Mouse (Mus musculus) heart, embryonic 10.5 days (tissue): ENCODE data around the gene 1700017B05Rik. TPM values are rescaled to one million over a fixed set of nuclear protein-coding genes. Genes with fewer than 3 reads are reported as not detected.
A peak's percentile ranks its signal among the peaks of the same experiment; 100 is the strongest.

Experiments
- DNase-seq: peaks from one replicate; pipeline ENCODE4 v3.0.0-alpha.2; 2017; ENCODE audit warnings: low spot score
- H3K27ac ChIP-seq: fragments of 300-500 bp; sonication (generic); 2 replicates; pipeline ENCODE4 v1.5.1; 2016; ENCODE audit warnings: mild to moderate bottlenecking
- H3K27me3 ChIP-seq: fragments of 300-500 bp; sonication (generic); 2 replicates; pipeline ENCODE4 v1.6.1; 2016; ENCODE audit warnings: mild to moderate bottlenecking; ENCODE audit not compliant: poor library complexity, insufficient read depth, severe bottlenecking
- H3K36me3 ChIP-seq: fragments of 300-500 bp; sonication (generic); 2 replicates; pipeline ENCODE4 v1.6.1; 2016; ENCODE audit warnings: mild to moderate bottlenecking, moderate library complexity
- H3K4me1 ChIP-seq: fragments of 300-500 bp; sonication (generic); 2 replicates; pipeline ENCODE4 v1.6.1; 2016; ENCODE audit warnings: mild to moderate bottlenecking
- H3K4me3 ChIP-seq: fragments of 300-500 bp; sonication (generic); 2 replicates; pipeline ENCODE4 v1.5.1; 2016; ENCODE audit warnings: mild to moderate bottlenecking, moderate library complexity
- H3K9me3 ChIP-seq: fragments of 300-500 bp; sonication (generic); 2 replicates; pipeline ENCODE4 v1.6.1; 2016; ENCODE audit warnings: mild to moderate bottlenecking, moderate library complexity
- WGBS: fragments of 180-500 bp; shearing (Covaris S2); methylation state at CpG from one replicate; pipeline ENCODE4 v1.1.7; 2016; 5-methylcytosine and 5-hydroxymethylcytosine counted together
- polyA plus RNA-seq: library from polyadenylated mRNA; unstranded; fragments of >200 nt; fragmentation: Nextera tagmentation; extraction: Ambion mirVana; gene quantifications from 2 replicates; pipeline ENCODE4 v1.2.1, GENCODE M21; 2016

Gene 1700017B05Rik
- polyA plus RNA-seq, 1 experiment from 2014 or later, result 31.3 TPM

GRCm38 (mm10) chr9:57294905-57295304, 32.5 kb upstream of the 1700017B05Rik start:
- DNase-seq, result no peak
- Histone ChIP-seq H3K36me3 (no peaks in the 10 kb centered on the region), H3K4me1 (0 out of 2 replicates have a peak, but pooled peaks cover 11% of the 10 kb centered on the region), H3K27ac (no peak overlapping the region), H3K9me3 (no peaks in the 10 kb centered on the region), H3K4me3 (no peak overlapping the region), H3K27me3 (no peaks in the 10 kb centered on the region)
- WGBS, result 79% methylated on average over 3 of the region's 3 CpGs

GRCm38 (mm10) chr9:57287183-57287582, 24.8 kb upstream of the 1700017B05Rik start:
- Histone ChIP-seq H3K27me3 (no peaks in the 10 kb centered on the region; the same call in 1 of the 2 replicates), H3K36me3 (no peaks in the 10 kb centered on the region), H3K4me1 (peaks cover 9% of the 10 kb centered on the region; the same call in 1 of the 2 replicates), H3K9me3 (no peaks in the 10 kb centered on the region), H3K4me3 (no peak overlapping the region), H3K27ac (no peak overlapping the region)
- no peak for DNase-seq
- WGBS, result 87% methylated on average over 6 of the region's 6 CpGs

GRCm38 (mm10) chr9:57283311-57283710, 20.9 kb upstream of the 1700017B05Rik start:
- WGBS, result 74% methylated on average over 4 of the region's 4 CpGs

GRCm38 (mm10) chr9:57282686-57283085, 20.3 kb upstream of the 1700017B05Rik start:
- DNase-seq, result no peak
- H3K27ac ChIP-seq, result no peak overlapping the region
- H3K4me3 ChIP-seq, result no peak overlapping the region
- WGBS, result 60% methylated on average over 3 of the region's 3 CpGs
- peaks cover 40% of the 10 kb centered on the region for H3K4me1 ChIP-seq
- H3K27me3 ChIP-seq, result peaks cover 8% of the 10 kb centered on the region; the same call in 1 of the 2 replicates
- no peaks in the 10 kb centered on the region for H3K9me3 ChIP-seq
- no peaks in the 10 kb centered on the region for H3K36me3 ChIP-seq

More at GRCm38 (mm10) chr9:57283311-57283710, 20.9 kb upstream of the 1700017B05Rik start:
- H3K36me3 ChIP-seq, result no peaks in the 10 kb centered on the region
- no peaks in the 10 kb centered on the region for H3K9me3 ChIP-seq
- no peak overlapping the region for H3K4me3 ChIP-seq
- H3K27ac ChIP-seq, result no peak overlapping the region
- no peak for DNase-seq
- H3K27me3 ChIP-seq, result peaks cover 8% of the 10 kb centered on the region; the same call in 1 of the 2 replicates
- H3K4me1 ChIP-seq, result peaks cover 33% of the 10 kb centered on the region

- Histone ChIP-seq H3K9me3 (no peaks in the 10 kb centered on the region), H3K36me3 (no peaks in the 10 kb centered on the region), H3K27me3 (peaks cover 8% of the 10 kb centered on the region; the same call in 1 of the 2 replicates), H3K27ac (peak overlapping the region; percentile 77), H3K4me1 (peaks cover 43% of the 10 kb centered on the region), H3K4me3 (peak overlapping the region; percentile 49)
- DNase-seq, result no peak
- 11% methylated on average over 20 of the region's 20 CpGs for WGBS
These were observed 19.1 kb upstream of the 1700017B05Rik start for GRCm38 (mm10) chr9:57281549-57281948.

- 43% methylated on average over 4 of the region's 4 CpGs for WGBS
- Histone ChIP-seq H3K27ac (no peak overlapping the region), H3K36me3 (no peaks in the 10 kb centered on the region), H3K4me3 (no peak overlapping the region), H3K27me3 (peaks cover 11% of the 10 kb centered on the region; the same call in 1 of the 2 replicates), H3K4me1 (peaks cover 43% of the 10 kb centered on the region), H3K9me3 (no peaks in the 10 kb centered on the region)
- DNase-seq, result no peak
These were observed 17.0 kb upstream of the 1700017B05Rik start for GRCm38 (mm10) chr9:57279441-57279840.

- peaks cover 51% of the 10 kb centered on the region for H3K4me1 ChIP-seq
- 46% methylated on average over 4 of the region's 4 CpGs for WGBS
These were observed 15.9 kb upstream of the 1700017B05Rik start for GRCm38 (mm10) chr9:57278268-57278667.

GRCm38 (mm10) chr9:57276311-57276710, 13.9 kb upstream of the 1700017B05Rik start:
- H3K36me3 ChIP-seq, result no peaks in the 10 kb centered on the region

More at GRCm38 (mm10) chr9:57278268-57278667, 15.9 kb upstream of the 1700017B05Rik start:
- Histone ChIP-seq H3K9me3 (no peaks in the 10 kb centered on the region), H3K27ac (0 out of 2 replicates have a peak overlapping the region, but pooled peaks have one; percentile 24), H3K4me3 (no peak overlapping the region), H3K27me3 (peaks cover 11% of the 10 kb centered on the region; the same call in 1 of the 2 replicates), H3K36me3 (no peaks in the 10 kb centered on the region)
- DNase-seq, result no peak

GRCm38 (mm10) chr9:57273805-57274494, 11.5 kb upstream of the 1700017B05Rik start:
- peaks cover 64% of the 10 kb centered on the region for H3K4me1 ChIP-seq
- WGBS, result 30% methylated on average over 6 of the region's 6 CpGs
- no peak for DNase-seq

More at GRCm38 (mm10) chr9:57276311-57276710, 13.9 kb upstream of the 1700017B05Rik start:
- Histone ChIP-seq H3K27me3 (peaks cover 15% of the 10 kb centered on the region), H3K9me3 (no peaks in the 10 kb centered on the region), H3K4me1 (peaks cover 54% of the 10 kb centered on the region), H3K4me3 (no peak overlapping the region), H3K27ac (no peak overlapping the region)
- DNase-seq, result no peak

GRCm38 (mm10) chr9:57272902-57273804, 10.7 kb upstream of the 1700017B05Rik start:
- H3K36me3 ChIP-seq, result no peaks in the 10 kb centered on the region
- H3K4me1 ChIP-seq, result peaks cover 64% of the 10 kb centered on the region

More at GRCm38 (mm10) chr9:57273805-57274494, 11.5 kb upstream of the 1700017B05Rik start:
- no peaks in the 10 kb centered on the region for H3K36me3 ChIP-seq
- no peaks in the 10 kb centered on the region for H3K9me3 ChIP-seq
- H3K27ac ChIP-seq, result no peak overlapping the region
- peaks cover 25% of the 10 kb centered on the region for H3K27me3 ChIP-seq
- H3K4me3 ChIP-seq, result no peak overlapping the region

GRCm38 (mm10) chr9:57271837-57272562, 9.6 kb upstream of the 1700017B05Rik start:
- Histone ChIP-seq H3K4me3 (no peak overlapping the region), H3K9me3 (no peaks in the 10 kb centered on the region), H3K4me1 (peaks cover 67% of the 10 kb centered on the region), H3K27me3 (peaks cover 25% of the 10 kb centered on the region), H3K27ac (no peak overlapping the region), H3K36me3 (no peaks in the 10 kb centered on the region)
- 41% methylated on average over 9 of the region's 9 CpGs for WGBS
- no peak for DNase-seq

More at GRCm38 (mm10) chr9:57272902-57273804, 10.7 kb upstream of the 1700017B05Rik start:
- Histone ChIP-seq H3K27ac (no peak overlapping the region), H3K27me3 (peaks cover 25% of the 10 kb centered on the region), H3K9me3 (no peaks in the 10 kb centered on the region), H3K4me3 (no peak overlapping the region)
- WGBS, result 34% methylated on average over 8 of the region's 8 CpGs
- DNase-seq, result no peak

- H3K9me3 ChIP-seq, result no peaks in the 10 kb centered on the region
- H3K4me1 ChIP-seq, result peaks cover 77% of the 10 kb centered on the region
- no peak overlapping the region for H3K4me3 ChIP-seq
- peaks cover 25% of the 10 kb centered on the region for H3K27me3 ChIP-seq
- 57% methylated on average over 1 of the region's 1 CpGs for WGBS
- DNase-seq, result no peak
- no peak overlapping the region for H3K27ac ChIP-seq
- H3K36me3 ChIP-seq, result no peaks in the 10 kb centered on the region
These were observed 8.7 kb upstream of the 1700017B05Rik start for GRCm38 (mm10) chr9:57271081-57271480.
